Mouse (Mus musculus) embryonic fibroblast, embryonic 13.5 days (primary cell): ENCODE results near the gene Tbc1d8b.

ENCODE experiments used
- CTCF ChIP-seq: IDR thresholded peaks from 2 replicates; pipeline ENCODE4 v1.5.1; 2011; ENCODE audit warnings: mild to moderate bottlenecking, control low read depth, low read length, moderate library complexity, borderline replicate concordance; ENCODE audit not compliant: insufficient read depth
- POLR2A ChIP-seq: IDR thresholded peaks from 2 replicates; pipeline ENCODE4 v1.6.1; 2011; ENCODE audit warnings: low read depth, mild to moderate bottlenecking, control low read depth, low read length, moderate library complexity

GRCm38 (mm10) chrX:139800406-139800878, 115.6 kb downstream of the Tbc1d8b start, which contains the start of gene Cldn2:
- TF ChIP-seq POLR2A (no peak), CTCF (no peak)
